Comparison of ENCODE assay signal across 14 mouse cellular contexts in genomic region chr12:36216905-36217304, GRCm38 (mm10). TPM values are rescaled to one million over a fixed set of nuclear protein-coding genes. Genes with fewer than 3 reads are reported as not detected.
DNase-seq lines count a peak whose midpoint lies in the region; ATAC-seq and TF ChIP-seq lines count a peak whose summit lies in the region.
"Had no signal": no experiment of that assay in that cellular context is flagged by ENCODE, and none has a peak within 500 bp of the region (broad histone marks: within the 10 kb centered on the region; RNA-seq: fewer than 3 reads in every experiment).

No protein-coding gene starts in this region.

- 78% methylated on average over 10 of the region's 10 CpGs for WGBS in embryonic facial prominence, embryonic 14.5 days
- 85% methylated on average over 10 of the region's 10 CpGs for WGBS in embryonic facial prominence, embryonic 10.5 days
- WGBS in lung, adult 2 months: 23% methylated on average over 10 of the region's 10 CpGs
- WGBS in stomach, embryonic 14.5 days: 27% methylated on average over 10 of the region's 10 CpGs

- no peak overlapping the region for H3K4me2 ChIP-seq in embryonic facial prominence, embryonic 14.5 days (ENCODE audit: low read depth, low read length)
- H3K4me2 ChIP-seq in stomach, embryonic 14.5 days (replicated peaks; ENCODE audit: low read depth, low read length): peak overlapping the region; percentile 25; the same call in 1 of the 2 replicates
- H3K4me2 ChIP-seq: forebrain, embryonic 13.5 days had no signal

- 0 out of 2 replicates have a peak, but pooled peaks cover 4% of the 10 kb centered on the region for H3K4me1 ChIP-seq in embryonic facial prominence, embryonic 14.5 days (ENCODE audit: control insufficient read depth, insufficient read depth, low read length)
- H3K4me1 ChIP-seq in embryonic facial prominence, embryonic 10.5 days: peaks cover 12% of the 10 kb centered on the region; the same call in 1 of the 2 replicates
- no peaks in the 10 kb centered on the region for H3K4me1 ChIP-seq in lung, adult 2 months (ENCODE audit: control insufficient read depth, insufficient read depth, low read length)
- H3K4me1 ChIP-seq in stomach, embryonic 14.5 days (ENCODE audit: control insufficient read depth, insufficient read depth, low read length): peaks cover 11% of the 10 kb centered on the region
- H3K4me1 ChIP-seq: forebrain, embryonic 13.5 days; hindbrain, embryonic 10.5 days had no signal

- no peak for TF ChIP-seq POLR2A in lung, adult 2 months (IDR thresholded peaks at IDR 0.05; ENCODE audit: borderline replicate concordance, extremely low read depth, low read depth, low read length)

- H3K9me3 ChIP-seq in embryonic facial prominence, embryonic 14.5 days (ENCODE audit: control insufficient read depth, low read length): no peaks in the 10 kb centered on the region
- H3K9me3 ChIP-seq in embryonic facial prominence, embryonic 10.5 days: no peaks in the 10 kb centered on the region
- no peaks in the 10 kb centered on the region for H3K9me3 ChIP-seq in stomach, embryonic 14.5 days (ENCODE audit: control insufficient read depth, low read depth, low read length)
- H3K9me3 ChIP-seq: forebrain, embryonic 13.5 days; hindbrain, embryonic 10.5 days had no signal

- TF ChIP-seq CTCF in lung, adult 2 months (IDR thresholded peaks at IDR 0.05; ENCODE audit: insufficient read depth, low read length): no peak

- no peak overlapping the region for H3K9ac ChIP-seq in embryonic facial prominence, embryonic 14.5 days (ENCODE audit: low read depth, low read length)
- H3K9ac ChIP-seq in stomach, embryonic 14.5 days (replicated peaks; ENCODE audit: low read depth, low read length): no peak overlapping the region
- H3K9ac ChIP-seq: forebrain, embryonic 13.5 days had no signal

- H3K36me3 ChIP-seq in embryonic facial prominence, embryonic 14.5 days (ENCODE audit: control insufficient read depth, insufficient read depth, low read length): no peaks in the 10 kb centered on the region
- no peaks in the 10 kb centered on the region for H3K36me3 ChIP-seq in embryonic facial prominence, embryonic 10.5 days (replicated peaks)
- H3K36me3 ChIP-seq in stomach, embryonic 14.5 days (ENCODE audit: control insufficient read depth, insufficient read depth, low read length): no peaks in the 10 kb centered on the region
- H3K36me3 ChIP-seq: hindbrain, embryonic 10.5 days had no signal

- no peak for ATAC-seq in embryonic facial prominence, embryonic 14.5 days (ENCODE audit: low read depth)
- ATAC-seq in hematopoietic stem cell, adult 5-6 weeks (replicated peaks in 1 of 2; ENCODE audit: insufficient read depth in 1 of 2, low FRiP score in 2 of 2, low TSS enrichment in 1 of 2, low read depth in 1 of 2, poor library complexity in 2 of 2, severe bottlenecking in 2 of 2): peak; percentile 48 to 52; a peak in 2 of 4 replicates
- peak; percentile 16; the same call in 1 of the 2 replicates for ATAC-seq in stomach, embryonic 14.5 days (ENCODE audit: insufficient number of reproducible peaks, insufficient read depth, low FRiP score, low read depth)
- ATAC-seq: forebrain, embryonic 13.5 days had no signal

- H3K27ac ChIP-seq in embryonic facial prominence, embryonic 14.5 days (replicated peaks; ENCODE audit: low read depth, low read length): no peak overlapping the region
- H3K27ac ChIP-seq in embryonic facial prominence, embryonic 10.5 days (replicated peaks): no peak overlapping the region
- no peak overlapping the region for H3K27ac ChIP-seq in stomach, embryonic 14.5 days (ENCODE audit: low read length)
- H3K27ac ChIP-seq: forebrain, embryonic 13.5 days; hindbrain, embryonic 10.5 days had no signal

- H3K27me3 ChIP-seq in embryonic facial prominence, embryonic 14.5 days (replicated peaks; ENCODE audit: control insufficient read depth, insufficient read depth, low read length): no peaks in the 10 kb centered on the region
- peaks cover 6% of the 10 kb centered on the region; the same call in 1 of the 2 replicates for H3K27me3 ChIP-seq in embryonic facial prominence, embryonic 10.5 days (replicated peaks; ENCODE audit: low read depth, poor library complexity, severe bottlenecking)
- H3K27me3 ChIP-seq in stomach, embryonic 14.5 days (ENCODE audit: control insufficient read depth, insufficient read depth, low read length): no peaks in the 10 kb centered on the region
- H3K27me3 ChIP-seq: forebrain, embryonic 13.5 days had no signal

- H3K4me3 ChIP-seq in embryonic facial prominence, embryonic 14.5 days (ENCODE audit: low read depth, low read length): no peak overlapping the region
- H3K4me3 ChIP-seq in embryonic facial prominence, embryonic 10.5 days: no peak overlapping the region
- H3K4me3 ChIP-seq in lung, adult 2 months (replicated peaks; ENCODE audit: extremely low read depth, low read depth, low read length): peak overlapping the region; percentile 54
- 0 out of 2 replicates have a peak overlapping the region, but pooled peaks have one; percentile 2 for H3K4me3 ChIP-seq in stomach, embryonic 14.5 days (ENCODE audit: low read depth, low read length)
- H3K4me3 ChIP-seq: forebrain, embryonic 13.5 days; hindbrain, embryonic 10.5 days had no signal

- peak; percentile 35 for DNase-seq in embryonic facial prominence, embryonic 14.5 days (ENCODE audit: low spot score)
- no peak for DNase-seq in embryonic facial prominence, embryonic 10.5 days (ENCODE audit: low spot score)
- no peak for DNase-seq in lung, adult 2 months
- DNase-seq in lung, postnatal 10 days: no peak
- no peak for DNase-seq in thymus, adult 18-20 months
- DNase-seq in left cerebral cortex, adult 8-10 months (ENCODE audit: low spot score in 2 of 2): no peak

RNA-seq across cellular contexts. Expression of gene Lrrc72, which starts 36.3 kb away (rescaled TPM):
- polyA plus RNA-seq in embryonic facial prominence, embryonic 14.5 days (2014; fragmentation: Nextera tagmentation; extraction: Ambion mirVana): not detected in 2 replicates
- polyA plus RNA-seq in embryonic facial prominence, embryonic 10.5 days (2016; fragmentation: Nextera tagmentation; extraction: Ambion mirVana): not detected in 2 replicates
- not detected in 2 replicates for polyA plus RNA-seq in lung, adult 2 months (2012; rRNA removed)
- total RNA-seq in hematopoietic stem cell, adult 5-6 weeks (2017): not detected in 2 replicates
- polyA plus RNA-seq in stomach, embryonic 14.5 days (2014; fragmentation: Nextera tagmentation; extraction: Ambion mirVana): not detected in 2 replicates
- total RNA-seq in left cerebral cortex, adult 8-10 months (2022): not detected
- total RNA-seq: left cerebral cortex, adult 18-20 months; megakaryocyte-erythroid progenitor cell, adult 5-6 weeks had no signal
- polyA plus RNA-seq: forebrain, embryonic 13.5 days; hindbrain, embryonic 10.5 days; neural tube, embryonic 14.5 days; small intestine, adult 2 months had no signal

RNA-seq across cellular contexts. Expression of gene Bzw2, which starts 59.0 kb away (rescaled TPM):
- 172 and 198 TPM in 2 replicates for polyA plus RNA-seq in embryonic facial prominence, embryonic 14.5 days (2014; fragmentation: Nextera tagmentation; extraction: Ambion mirVana)
- 301 and 303 TPM in 2 replicates for polyA plus RNA-seq in embryonic facial prominence, embryonic 10.5 days (2016; fragmentation: Nextera tagmentation; extraction: Ambion mirVana)
- polyA plus RNA-seq in lung, adult 2 months (2012; rRNA removed): 5.5 and 11.1 TPM in 2 replicates
- 98.0 and 117 TPM in 2 replicates for total RNA-seq in hematopoietic stem cell, adult 5-6 weeks (2017)
- 228 and 255 TPM in 2 replicates for polyA plus RNA-seq in stomach, embryonic 14.5 days (2014; fragmentation: Nextera tagmentation; extraction: Ambion mirVana)
- total RNA-seq in left cerebral cortex, adult 8-10 months (2022): 10 to 100 TPM; 43.9 to 52.6 (median 44.6) TPM

RNA-seq across cellular contexts. Expression of gene Ankmy2, which starts 60.0 kb away (rescaled TPM):
- 33.3 and 37.8 TPM in 2 replicates for polyA plus RNA-seq in embryonic facial prominence, embryonic 14.5 days (2014; fragmentation: Nextera tagmentation; extraction: Ambion mirVana)
- 22.6 and 25.7 TPM in 2 replicates for polyA plus RNA-seq in embryonic facial prominence, embryonic 10.5 days (2016; fragmentation: Nextera tagmentation; extraction: Ambion mirVana)
- 6.0 and 9.3 TPM in 2 replicates for polyA plus RNA-seq in lung, adult 2 months (2012; rRNA removed)
- total RNA-seq in hematopoietic stem cell, adult 5-6 weeks (2017): 30.1 and 32.2 TPM in 2 replicates
- polyA plus RNA-seq in stomach, embryonic 14.5 days (2014; fragmentation: Nextera tagmentation; extraction: Ambion mirVana): 44.7 and 51.3 TPM in 2 replicates
- total RNA-seq in left cerebral cortex, adult 8-10 months (2022): 10 to 100 TPM; 54.8 to 59.4 (median 58.3) TPM

Comparison
In these comparisons a context has a peak if more than half of its experiments do, and no peak if none do; other contexts are left out.
1. H3K4me3 ChIP-seq: peak in lung, adult 2 months (single experiment) and stomach, embryonic 14.5 days (single experiment); none in embryonic facial prominence, embryonic 14.5 days (single experiment) and embryonic facial prominence, embryonic 10.5 days (single experiment).
2. RNA of gene Bzw2, which starts 59.0 kb away (polyA plus RNA-seq): 301 to 303 TPM in embryonic facial prominence, embryonic 10.5 days, 228 to 255 TPM in stomach, embryonic 14.5 days and 172 to 198 TPM in embryonic facial prominence, embryonic 14.5 days; 5.5 to 11.1 TPM in lung, adult 2 months; every median in the first group is over 10 times any median in the second.